Mouse (Mus musculus) c-Kit-negative CD71-positive TER-119-positive erythroid progenitor cells, embryonic 14.5 days (primary cell): ENCODE measurements around the gene Pus10.

Experiments
- DNase-seq: peaks from one replicate; pipeline ENCODE4 v3.0.0-alpha.2; 2013; ENCODE audit warnings: low read depth, low spot score

Pus10 gene

DNA sequence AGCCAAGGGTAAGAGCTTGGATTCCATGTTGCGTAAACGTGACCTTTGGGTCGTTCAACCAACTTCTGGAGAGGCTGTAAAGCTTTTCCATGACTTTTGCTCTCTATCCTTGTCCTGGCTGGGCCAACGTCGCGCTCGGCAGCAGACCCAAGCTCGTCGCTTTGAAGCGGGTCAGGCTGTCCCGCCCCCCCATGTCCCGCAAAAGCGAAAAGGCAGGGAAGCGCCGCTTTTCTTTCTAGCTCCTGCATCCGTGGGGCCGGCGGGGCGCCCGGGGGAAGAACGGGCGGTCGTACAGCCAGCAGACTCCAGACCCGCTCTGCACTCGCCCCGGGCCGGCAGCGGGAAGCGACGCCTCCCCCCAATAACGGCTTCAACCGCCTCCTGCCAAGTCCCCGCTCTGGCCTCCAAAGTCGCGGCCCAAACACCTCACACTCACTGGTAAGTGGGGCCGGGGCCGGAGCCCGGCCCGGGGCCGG, at the start of gene Pus10:
Pus10 (plus strand) TSS at position 364 of the 476 bp plus-strand sequence.
- DNase-seq = peak; percentile 25

DNA sequence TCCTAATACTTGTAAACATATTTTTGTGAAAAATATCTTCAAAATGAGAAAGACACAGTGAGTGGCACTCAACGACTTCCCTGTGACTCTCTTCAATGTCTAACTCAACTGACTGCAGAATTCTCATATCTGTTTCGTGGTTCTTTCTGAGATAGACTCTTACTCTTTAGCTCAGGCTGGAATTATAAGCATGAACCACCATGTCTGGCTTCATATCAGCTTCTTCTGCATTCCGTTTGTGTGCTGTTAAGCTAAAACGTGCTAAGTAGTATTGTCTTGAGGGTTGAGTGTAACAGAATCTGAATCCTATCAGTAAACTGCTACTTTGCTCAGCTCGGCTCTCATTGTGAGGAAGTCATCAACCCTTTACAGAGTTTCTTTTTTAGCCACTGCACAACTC, 46.5 kb upstream of the Pus10 start:
- no peak for DNase-seq

DNA sequence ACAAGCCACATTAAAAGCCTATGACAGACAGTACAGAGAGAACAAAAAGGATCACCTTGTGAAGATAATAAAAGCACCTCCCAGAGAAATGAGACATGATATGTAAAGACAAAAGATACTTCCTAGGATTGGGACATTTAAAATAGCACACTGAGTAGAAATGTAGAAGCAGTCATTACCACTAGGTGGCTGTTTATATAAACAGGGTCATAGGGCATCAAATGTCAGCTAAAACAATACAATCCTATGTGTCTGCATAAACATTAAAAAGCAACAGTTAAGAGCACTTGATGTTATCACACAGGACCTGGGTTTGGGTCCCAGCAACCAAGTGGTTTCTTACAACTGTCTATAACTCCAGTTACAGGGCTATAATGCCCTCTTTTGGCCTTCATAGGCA, 34.8 kb upstream of the Pus10 start:
- no peak for DNase-seq

DNA sequence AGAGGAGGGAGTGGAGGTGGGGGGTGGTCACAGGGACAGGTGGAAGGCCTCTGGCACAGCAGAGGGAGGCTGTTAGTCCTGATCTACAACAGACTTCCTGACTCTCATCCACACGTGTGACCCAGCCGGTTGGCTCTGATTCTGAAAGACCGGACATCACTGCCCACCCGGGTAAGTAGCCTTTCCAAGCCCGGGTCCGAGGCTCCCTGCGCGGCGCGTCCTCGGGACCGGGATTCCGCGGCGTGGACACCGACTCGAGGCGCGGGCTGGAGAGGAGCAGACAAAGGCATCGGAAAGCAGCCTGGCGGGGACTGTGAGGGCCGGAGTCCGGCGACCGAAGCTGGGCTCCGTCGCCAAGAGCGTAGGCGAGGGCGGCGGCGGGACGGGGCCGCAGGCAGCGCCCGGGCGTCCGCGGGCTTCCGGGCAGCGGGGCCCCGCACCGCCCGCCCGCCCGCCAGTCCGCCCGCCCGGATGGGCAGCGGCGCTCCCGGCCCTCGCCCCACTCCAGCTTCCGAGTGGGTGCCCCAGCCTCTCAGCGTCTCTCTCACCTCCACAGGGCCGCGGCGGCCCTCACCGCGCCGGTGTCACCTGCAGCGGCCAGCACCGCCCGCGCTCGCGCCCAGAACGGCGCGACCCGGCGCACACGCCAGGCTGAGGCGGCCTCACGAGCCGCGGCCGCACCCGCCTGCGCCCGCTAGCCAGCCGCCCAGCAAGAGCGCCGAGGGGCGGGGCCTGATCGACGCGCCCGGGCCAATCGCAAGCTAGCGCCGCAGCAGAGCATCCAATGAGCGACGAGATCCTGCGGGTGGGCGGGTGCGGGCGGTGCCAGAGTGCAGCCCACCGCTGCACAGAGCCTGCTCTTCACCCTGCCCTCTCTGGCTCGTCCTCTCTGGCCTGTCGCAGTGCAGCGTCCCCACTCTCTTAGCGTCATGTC, 32.3 kb upstream of the Pus10 start, which contains the start of gene 0610010F05Rik:
0610010F05Rik (minus strand) TSS at position 695 of the 934 bp plus-strand sequence.
- DNase-seq = peak; percentile 87

DNA sequence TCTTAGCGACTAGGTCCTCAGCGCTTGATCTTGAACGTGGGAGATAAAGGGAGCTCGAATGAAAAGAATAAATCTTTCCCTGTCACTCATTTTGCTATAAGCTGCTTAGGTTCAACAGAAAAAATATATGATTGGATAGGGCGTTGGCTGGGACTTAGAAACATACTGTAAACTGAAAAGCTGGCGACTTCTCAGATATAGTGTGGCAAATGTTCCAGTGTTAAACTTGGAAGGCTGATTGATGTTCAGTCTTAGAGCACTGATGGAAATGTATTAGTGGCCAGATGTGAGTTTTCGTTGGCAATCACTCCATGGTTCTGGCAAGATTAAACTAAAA, 31.6 kb upstream of the Pus10 start:
- no peak for DNase-seq

DNA sequence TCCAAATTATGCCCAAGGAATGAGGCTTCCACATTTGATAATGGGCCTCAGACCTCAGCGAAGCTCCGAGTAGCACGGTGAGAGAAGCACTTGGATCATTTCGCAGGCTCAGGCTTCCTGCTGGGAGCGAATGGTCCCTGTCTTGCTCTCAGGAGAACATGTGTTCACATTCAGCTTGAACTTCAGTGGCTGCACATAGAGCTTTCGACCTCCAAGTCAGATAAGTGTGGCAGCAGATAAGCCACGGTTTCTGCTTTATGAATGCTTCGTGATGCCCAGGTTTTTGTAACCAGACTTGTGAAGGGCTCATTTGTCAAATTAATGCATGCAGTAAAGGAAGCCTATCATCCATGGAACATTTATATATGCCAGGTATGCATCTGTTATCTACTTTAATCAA, 30.9 kb upstream of the Pus10 start:
- DNase-seq = no peak

DNA sequence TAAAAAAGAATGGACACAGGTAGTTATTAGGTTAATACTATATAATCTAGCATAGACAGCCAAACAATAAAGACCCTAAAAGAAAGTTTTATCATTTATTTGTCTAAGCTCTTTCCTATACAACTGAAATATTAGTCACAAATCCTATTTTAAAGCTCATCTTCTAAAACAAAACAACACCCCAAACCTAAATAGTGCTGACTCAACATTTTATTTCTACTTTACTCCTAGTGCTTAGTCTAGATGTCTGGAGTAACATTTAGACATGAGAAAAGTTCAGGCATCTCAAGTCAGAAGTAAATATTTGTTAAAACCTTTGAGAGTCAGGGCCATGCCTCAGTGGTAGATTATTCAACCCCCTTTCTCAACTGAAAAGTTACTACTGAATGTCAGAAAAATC, 18.0 kb upstream of the Pus10 start:
- no peak for DNase-seq

DNA sequence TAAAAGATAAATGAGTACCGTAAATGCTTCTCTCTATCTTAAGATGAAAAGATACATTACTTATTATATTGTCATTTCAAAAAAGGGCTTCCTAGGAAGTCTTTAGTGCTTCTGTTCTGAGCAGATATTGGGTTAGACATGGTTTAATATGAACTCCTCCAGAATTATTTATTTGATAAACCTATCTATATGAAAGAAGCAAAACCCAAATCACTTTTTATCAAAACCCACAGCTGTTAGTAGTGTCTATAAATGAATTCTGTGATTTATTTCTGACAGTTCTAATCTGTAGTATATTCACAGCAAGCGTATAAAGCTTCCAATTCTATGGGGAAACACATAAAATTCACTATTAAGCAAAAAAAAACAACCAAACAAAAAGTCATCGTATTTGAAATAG, 17.6 kb upstream of the Pus10 start:
- DNase-seq = no peak

DNA sequence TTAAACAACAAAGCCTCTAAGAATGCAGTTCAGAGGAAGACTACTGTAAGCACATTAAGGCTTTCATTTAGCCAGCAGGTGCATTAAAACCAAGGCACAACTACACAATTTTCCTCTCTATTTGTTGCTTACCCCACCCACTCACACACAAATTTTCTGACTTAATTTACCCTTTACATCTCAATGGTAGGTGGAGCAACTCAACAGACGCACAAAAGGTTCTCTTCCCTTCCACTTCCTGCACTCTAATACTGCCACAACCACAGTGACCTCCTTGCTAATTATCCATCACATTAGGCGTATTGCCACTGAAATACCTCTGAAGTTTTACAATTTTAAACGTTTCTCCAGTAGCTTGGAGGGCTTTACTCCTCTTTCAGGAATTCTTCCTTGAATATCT, 11.8 kb upstream of the Pus10 start:
- DNase-seq = no peak

DNA sequence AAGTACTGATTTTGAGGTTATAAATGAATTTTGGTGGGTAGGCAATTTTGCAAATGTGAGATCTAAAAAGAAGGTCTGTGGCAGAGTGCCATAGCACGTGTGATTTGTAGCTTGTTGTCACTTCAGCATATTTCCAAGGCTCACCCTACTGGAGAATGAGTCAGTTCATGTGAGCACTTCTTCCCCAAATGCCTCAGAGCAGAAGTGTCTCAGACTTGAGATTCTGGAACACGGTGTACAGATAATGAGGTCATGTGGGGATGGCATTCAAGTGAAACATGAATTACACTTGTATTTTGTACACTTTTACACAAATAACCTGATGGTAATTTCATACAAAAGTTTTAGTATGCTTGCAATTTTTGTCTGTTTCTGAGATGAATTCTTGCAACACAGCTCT, 7.7 kb upstream of the Pus10 start:
- no peak for DNase-seq

DNA sequence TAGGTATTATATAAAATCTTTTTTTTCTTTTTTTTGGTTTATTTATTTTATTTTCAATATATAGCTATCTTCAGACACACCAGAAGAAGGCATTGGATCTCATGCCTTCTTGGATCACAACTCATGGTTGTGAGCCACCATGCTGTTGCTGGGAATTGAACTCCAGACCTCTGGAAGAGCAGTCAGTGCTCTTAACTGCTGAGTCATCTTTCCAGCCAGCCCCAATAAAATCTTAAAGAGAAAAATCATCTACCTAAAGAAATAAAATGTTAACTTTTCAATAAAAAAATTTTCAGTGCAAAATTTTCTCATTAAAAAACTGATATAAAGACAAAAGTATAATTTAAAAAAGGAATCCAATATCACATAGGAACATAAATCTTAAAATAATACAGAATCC, 1.2 kb upstream of the Pus10 start:
- DNase-seq = peak; percentile 13

DNA sequence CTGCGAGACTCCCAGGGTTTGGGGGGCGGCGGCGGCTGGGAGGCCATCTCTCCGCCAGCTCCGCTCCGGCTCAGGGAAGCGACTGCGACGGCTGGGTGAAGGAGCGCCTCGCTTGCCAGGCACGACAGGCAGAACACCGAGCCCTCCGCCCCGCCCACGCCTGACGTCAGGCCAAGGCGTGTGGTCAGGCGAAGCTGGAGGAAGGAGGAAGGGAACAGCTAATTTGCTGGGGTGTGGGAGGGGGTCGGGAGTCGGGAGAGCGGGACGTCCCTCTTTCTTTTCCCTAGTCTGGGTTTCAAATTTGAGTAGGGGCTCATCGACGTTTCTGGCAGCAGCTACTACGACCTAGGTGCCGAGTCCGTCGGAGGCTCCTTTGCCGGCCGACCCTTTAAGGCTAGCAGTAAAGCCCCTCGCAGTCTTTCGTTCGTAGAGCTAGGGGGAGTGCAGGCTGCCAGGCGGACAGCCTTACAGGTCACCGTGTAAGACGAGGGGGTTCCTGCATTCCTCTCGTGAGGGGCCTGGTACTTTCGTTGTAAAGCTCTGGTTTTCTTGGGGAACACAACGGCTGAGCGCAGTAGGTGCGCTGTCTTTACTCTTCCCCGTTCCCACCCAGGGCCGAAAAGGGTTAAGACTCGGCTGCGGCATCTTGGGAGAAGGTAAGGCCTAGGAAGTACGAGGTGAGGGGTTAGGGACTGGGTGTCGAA, 476 bp downstream of the Pus10 start, which contains the start of gene Pex13:
Pex13 (minus strand) TSS at position 162 of the 704 bp plus-strand sequence.
- DNase-seq = peak; percentile 80

DNA sequence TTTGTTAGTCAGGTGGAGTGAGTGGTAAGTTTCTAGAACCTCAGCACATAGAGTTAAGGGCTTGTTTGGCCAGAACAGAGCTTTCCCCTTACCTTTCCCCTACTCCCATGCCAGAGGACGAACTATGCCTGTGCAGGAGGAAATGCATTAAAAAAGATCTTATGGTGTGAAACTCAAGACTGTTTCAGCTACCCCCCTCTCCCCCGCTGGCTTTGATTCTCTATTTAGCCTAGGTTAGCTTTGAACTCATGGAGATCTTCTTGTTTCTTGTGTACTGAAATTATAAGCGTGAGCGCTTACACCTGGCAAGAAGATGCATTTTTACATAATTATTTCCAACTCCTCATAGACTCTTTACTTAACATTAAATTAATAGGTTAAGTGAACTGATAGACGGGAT, 1.1 kb downstream of the Pus10 start:
- DNase-seq = no peak

DNA sequence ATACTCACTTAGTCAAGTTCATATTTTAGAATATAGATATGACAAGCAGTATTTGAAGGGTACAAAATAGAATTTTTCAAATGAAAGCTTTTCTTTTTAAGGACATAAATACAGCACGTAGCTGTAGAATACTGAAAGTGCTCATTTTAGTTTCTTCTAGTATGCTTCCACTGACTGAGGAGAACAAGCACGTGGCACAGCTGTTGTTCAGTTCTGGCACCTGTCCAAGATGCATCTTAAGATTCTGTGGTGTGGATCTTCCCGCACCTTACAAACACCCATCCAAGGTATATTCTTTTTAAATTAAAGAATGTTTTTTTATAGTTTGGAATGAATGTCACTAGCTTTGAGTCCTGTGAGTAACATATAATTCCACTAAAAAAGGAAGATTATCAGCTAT, 1.7 kb downstream of the Pus10 start:
- DNase-seq = peak; percentile 3

DNA sequence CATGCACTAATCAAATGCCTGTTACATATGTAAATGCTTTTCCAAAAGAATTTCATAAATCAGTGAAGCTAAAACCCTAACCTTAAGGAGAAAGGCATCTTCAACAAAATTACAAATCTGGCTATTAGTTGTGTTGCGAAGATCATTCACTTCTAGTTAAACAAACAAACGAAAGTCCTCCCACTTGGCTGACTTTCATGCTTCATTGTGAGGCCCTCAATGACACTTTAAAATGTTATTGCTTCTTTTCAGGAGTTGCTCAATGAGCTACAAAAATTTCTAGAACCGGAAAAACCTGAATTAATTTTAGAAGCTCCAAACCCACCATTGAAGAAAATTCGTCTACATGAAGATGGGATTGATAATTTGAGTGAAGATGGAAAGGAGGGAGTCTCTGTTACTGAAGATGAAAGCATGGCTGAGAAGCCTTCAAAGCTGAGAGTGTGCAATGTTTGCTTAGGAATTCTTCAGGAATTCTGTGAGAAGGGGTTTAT, 6.8 kb downstream of the Pus10 start:
- DNase-seq = no peak

DNA sequence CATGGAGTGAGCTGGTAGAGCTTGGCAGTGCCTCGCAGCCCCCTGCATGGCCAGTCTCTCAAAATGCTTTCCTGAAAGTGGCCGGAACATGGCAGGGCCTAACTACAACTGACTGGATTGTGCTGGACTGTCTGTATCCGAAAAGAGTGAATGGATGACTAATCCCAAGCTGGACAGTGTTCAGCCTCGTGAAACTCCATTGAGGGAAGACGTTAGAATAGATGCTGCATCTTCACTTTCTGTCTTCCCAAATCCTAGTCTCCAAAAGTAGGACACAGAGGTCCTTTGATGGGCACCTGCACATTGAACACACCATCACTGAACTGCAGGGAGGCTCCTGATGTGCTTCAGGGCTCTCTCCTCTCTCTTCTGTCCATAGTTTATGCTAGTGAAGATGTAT, 10.6 kb downstream of the Pus10 start:
- no peak for DNase-seq

DNA sequence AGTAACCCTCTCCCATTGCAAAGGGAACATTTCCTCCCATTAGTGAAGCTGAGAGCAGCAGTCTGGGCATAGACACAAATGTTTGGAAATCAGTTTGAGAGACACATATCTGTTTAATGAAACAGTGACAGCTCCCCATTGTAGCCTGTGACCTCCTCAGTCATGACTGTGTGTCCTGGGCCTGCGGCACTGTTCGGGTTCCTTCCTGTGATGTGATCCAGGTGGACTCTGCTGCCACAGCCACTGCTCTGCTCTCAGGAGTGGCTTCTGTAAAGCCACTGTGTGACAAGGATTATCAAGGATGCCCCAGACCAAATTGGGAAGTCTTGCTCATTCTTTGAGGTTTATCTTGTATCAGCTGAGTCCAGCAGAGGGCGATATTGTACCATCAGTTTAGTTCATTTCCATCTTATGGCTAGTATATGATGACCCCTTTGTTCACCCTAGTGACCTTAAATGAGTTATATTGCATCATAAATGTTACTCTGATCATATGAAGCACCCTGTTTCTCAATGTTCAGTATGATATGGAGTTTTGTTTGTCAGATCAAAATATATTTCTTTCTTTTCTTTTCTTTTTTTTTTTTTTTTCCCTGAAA, 13.7 kb downstream of the Pus10 start:
- DNase-seq = peak; percentile 48

DNA sequence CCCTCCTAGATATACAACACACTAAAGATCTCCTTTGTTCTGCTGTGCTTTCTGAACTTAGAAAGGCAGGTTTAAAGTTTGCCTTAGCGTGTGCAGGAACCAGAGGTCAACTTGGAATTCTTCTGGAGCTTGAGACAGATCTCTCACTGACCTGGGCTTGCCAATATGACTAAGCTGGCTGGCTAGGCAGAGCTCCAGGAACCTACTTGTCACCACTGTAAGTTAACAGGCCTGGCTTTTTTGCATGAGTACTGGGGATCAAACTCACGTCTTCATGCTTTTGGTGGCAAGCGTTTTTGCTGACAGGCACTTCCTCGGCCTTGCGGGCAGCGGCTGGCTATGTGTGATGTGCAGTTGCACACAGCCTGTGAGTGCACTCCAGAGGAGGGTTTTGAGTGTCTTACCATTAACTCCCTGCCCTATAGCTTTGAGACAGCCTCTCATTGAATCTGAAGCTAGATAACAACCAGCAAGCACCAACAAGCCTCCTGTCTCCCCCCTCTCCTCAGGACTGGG, 15.0 kb downstream of the Pus10 start:
- DNase-seq = no peak

DNA sequence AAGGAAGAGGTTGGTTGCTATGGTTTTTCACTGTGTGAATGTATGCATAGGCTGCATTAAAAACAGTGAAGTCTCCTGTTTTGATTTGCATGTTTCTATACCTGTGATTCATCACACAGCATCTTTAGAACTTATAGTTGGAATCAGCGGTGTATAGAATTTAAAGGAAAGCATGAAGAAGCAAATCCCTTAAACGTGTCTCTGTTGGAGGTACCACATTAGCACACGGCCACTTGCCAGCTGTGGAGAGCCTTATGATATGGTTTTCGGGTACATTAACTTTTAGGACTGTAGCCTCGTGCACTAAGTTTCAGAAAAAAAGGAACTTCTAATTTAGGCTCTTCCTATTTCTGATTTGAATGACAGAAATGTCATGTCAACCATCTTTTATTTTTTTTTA, 17.1 kb downstream of the Pus10 start:
- DNase-seq = no peak

DNA sequence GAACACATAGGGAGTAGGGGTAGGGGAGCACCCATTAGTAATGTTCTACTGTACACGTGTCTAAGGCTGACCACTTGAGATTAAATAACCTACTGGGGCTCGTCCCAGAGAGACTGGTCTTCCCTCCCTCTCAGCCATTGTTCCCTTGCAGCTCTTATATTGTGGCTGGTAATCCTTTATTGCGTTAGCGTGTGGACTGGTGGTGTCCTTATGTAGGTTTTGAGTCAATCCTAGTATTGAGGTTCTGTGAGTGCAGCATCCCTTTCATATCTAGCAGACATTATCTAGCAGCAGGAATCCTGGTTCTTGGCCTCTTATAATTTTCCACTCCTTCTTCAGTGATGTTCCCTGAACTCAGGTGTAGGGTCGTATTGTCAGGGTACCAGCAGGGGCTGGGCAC, 21.2 kb downstream of the Pus10 start:
- no peak for DNase-seq

DNA sequence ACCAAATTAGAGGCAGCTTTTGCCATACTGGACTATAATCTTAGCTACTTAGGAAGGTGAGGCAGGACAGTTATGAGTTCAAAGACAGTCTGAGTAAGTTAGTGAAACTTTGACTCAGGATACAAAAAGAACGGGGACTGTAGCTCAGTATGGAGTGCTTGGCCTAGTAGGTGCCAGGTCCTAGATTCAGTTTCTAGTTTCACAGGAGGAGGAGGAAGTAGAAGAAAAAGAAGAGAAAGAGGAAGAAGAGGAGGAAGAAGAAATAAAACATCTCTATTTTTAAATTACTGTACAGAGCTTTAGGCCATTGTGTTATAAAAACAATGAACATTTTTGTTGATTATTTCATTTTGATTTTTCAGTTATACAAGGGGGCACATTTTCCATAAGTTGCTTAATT, 22.6 kb downstream of the Pus10 start:
- no peak for DNase-seq

DNA sequence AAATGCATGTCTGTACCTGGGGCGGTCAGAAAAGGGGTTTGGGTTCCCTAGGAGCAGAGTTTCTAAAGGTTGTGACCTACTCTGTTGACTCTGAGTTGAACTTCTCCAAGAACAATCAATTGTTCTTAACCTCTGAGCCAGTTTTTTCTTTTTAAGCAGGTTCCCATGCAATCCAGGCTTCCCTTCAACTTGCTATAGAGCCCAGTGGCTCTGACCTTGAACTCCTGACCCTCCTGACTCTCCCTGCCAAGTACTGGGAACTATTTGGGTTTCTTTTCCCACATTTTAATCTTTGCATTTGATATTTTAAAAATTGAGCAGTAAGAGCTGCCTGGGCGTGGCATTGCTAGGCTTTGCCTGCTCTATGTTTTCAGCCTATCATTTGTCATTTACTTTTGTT, 27.8 kb downstream of the Pus10 start:
- no peak for DNase-seq
